Mouse (Mus musculus) kidney, postnatal 25 days (tissue): Measurements from ENCODE around the gene Nlrp6.
A peak's percentile ranks its signal among the peaks of the same experiment; 100 is the strongest.

ENCODE experiments used
- DNase-seq, 2 experiments: peaks; one replicate each; pipeline ENCODE4 v3.0.0; 2021; ENCODE audit warnings: mixed read lengths in 2 of 2

The Nlrp6 gene

GRCm38 (mm10) chr7:140912846-140913482 lies 7.7 kb upstream of the Nlrp6 start:
- DNase-seq = peak; percentile 61 to 62

GRCm38 (mm10) chr7:140914031-140914690 lies 6.5 kb upstream of the Nlrp6 start:
- peak; percentile 71 to 81 for DNase-seq

- DNase-seq = peak in 1 of 2 experiments; percentile 0
Observed at GRCm38 (mm10) chr7:140919911-140920310, 791 bp upstream of the Nlrp6 start.

- DNase-seq = peak; percentile 46 to 73
Observed at GRCm38 (mm10) chr7:140921225-140921975, 698 bp downstream of the Nlrp6 start.

GRCm38 (mm10) chr7:140922398-140923069 lies 1.8 kb downstream of the Nlrp6 start:
- peak; percentile 92 to 95 for DNase-seq

GRCm38 (mm10) chr7:140923070-140923775 lies 2.5 kb downstream of the Nlrp6 start:
- peak in 1 of 2 experiments; percentile 43 for DNase-seq

GRCm38 (mm10) chr7:140927181-140927580 lies 6.5 kb downstream of the Nlrp6 start:
- DNase-seq = peak in 1 of 2 experiments; percentile 63

- DNase-seq = peak; percentile 41 to 54
Observed at GRCm38 (mm10) chr7:140938436-140938835, 17.7 kb downstream of the Nlrp6 start.

GRCm38 (mm10) chr7:140938896-140939295 lies 18.2 kb downstream of the Nlrp6 start:
- no peak for DNase-seq

GRCm38 (mm10) chr7:140939669-140940171 lies 19.0 kb downstream of the Nlrp6 start:
- DNase-seq = peak in 1 of 2 experiments; percentile 43

GRCm38 (mm10) chr7:140941222-140942051 lies 20.7 kb downstream of the Nlrp6 start, which contains the start of gene Pgghg:
TSS of gene Pgghg (plus strand) at chr7:140941391.
- peak; percentile 88 to 95 for DNase-seq

GRCm38 (mm10) chr7:140942341-140942740 lies 21.6 kb downstream of the Nlrp6 start:
- DNase-seq = peak in 1 of 2 experiments; percentile 57

- no peak for DNase-seq
Observed at GRCm38 (mm10) chr7:140942811-140943210, 22.1 kb downstream of the Nlrp6 start.

- peak in 1 of 2 experiments; percentile 54 for DNase-seq
Observed at GRCm38 (mm10) chr7:140943356-140943755, 22.7 kb downstream of the Nlrp6 start.

GRCm38 (mm10) chr7:140944236-140944635 lies 23.5 kb downstream of the Nlrp6 start:
- no peak for DNase-seq

- no peak for DNase-seq
Observed at GRCm38 (mm10) chr7:140945247-140945646, 24.5 kb downstream of the Nlrp6 start.

- DNase-seq = peak in 1 of 2 experiments; percentile 37
Observed at GRCm38 (mm10) chr7:140946311-140946710, 25.6 kb downstream of the Nlrp6 start.

- DNase-seq = peak in 1 of 2 experiments; percentile 44
Observed at GRCm38 (mm10) chr7:140946980-140947379, 26.3 kb downstream of the Nlrp6 start.

- DNase-seq = peak in 1 of 2 experiments; percentile 51
Observed at GRCm38 (mm10) chr7:140948161-140948560, 27.5 kb downstream of the Nlrp6 start.

GRCm38 (mm10) chr7:140949255-140949654 lies 28.6 kb downstream of the Nlrp6 start:
- no peak for DNase-seq
